Mouse (Mus musculus) embryonic fibroblast, embryonic 13.5 days (primary cell): ENCODE measurements around the gene Fezf2.

Source experiments
- CTCF ChIP-seq: IDR thresholded peaks from 2 replicates; pipeline ENCODE4 v1.5.1; 2011; ENCODE audit warnings: mild to moderate bottlenecking, control low read depth, low read length, moderate library complexity, borderline replicate concordance; ENCODE audit not compliant: insufficient read depth
- POLR2A ChIP-seq: IDR thresholded peaks from 2 replicates; pipeline ENCODE4 v1.6.1; 2011; ENCODE audit warnings: low read depth, mild to moderate bottlenecking, control low read depth, low read length, moderate library complexity

DNA sequence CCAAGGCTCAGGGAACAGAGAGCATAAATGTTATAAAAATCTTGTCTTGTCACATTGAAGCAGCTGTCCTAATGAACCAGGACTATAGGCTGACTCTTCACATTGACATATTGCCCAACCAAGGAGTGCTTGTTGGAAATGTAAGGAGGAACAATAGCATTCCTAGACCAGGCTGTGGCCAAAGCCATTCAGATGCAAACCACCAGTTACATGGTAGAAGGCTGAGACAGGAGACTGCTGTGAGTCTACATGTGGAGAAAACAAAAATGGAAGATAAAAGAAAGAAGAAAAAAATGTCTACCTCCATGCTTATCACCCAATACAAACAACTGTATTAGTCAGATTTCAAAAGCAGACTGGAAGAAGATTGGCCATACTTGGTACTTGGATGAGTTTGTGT, 48.8 kb downstream of the Fezf2 start:
- TF ChIP-seq CTCF: no peak
- TF ChIP-seq POLR2A: no peak
